Mouse (Mus musculus) telencephalon, adult 2 months (tissue): ENCODE data around the gene Krtap9-3.
A peak's percentile ranks its signal among the peaks of the same experiment; 100 is the strongest.

Experiments used
- DNase-seq: peaks from one replicate; pipeline ENCODE4 v3.0.0-alpha.2; 2011; ENCODE audit warnings: low read depth, low spot score

Krtap9-3 gene

DNA sequence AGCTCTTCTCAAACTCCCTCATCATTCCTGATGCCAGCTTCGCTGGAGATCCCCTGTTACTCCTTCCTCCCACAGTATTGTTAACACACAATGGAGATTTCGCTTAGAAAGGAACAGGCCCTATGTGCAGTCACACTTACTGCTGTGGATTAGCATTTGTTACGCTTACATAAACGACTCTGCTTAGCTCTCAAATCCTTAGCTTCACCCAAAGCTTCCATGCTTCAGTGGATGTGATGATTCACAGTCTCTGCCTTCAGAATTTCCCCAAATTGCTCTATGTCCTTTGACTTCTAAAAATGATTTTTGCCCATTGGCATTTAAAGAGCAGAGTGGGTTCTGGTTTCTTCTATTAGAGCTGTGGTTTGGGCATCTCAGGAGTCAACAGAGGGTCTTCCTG, 24.7 kb downstream of the Krtap9-3 start:
- peak; percentile 46 for DNase-seq

- DNase-seq, result no peak
Measured at GRCm38 (mm10) chr11:99566530-99566929, 31.4 kb downstream of the Krtap9-3 start, which contains the start of gene Krtap3-1. Krtap3-1 (minus strand) TSS chr11:99566630.

DNA sequence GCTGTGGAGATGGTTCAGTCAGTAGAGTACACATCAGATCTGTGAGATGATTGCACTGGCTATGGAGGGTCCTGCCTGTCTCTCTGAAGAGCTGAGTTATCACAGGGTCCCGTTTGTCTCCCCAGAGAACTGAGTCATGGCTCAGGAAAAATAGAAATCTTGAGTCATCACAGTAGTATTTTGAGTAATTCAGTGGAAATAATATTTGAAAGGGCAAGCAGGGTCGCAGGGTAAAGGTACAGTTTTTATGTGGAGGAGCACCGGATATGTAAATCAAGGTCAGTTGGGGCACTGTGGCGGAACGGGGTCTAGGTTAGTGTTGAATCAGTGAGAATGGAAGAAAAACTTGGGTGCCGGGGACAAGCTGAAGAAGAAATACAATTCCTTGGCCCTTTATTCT, 35.3 kb downstream of the Krtap9-3 start:
- DNase-seq, result no peak

GRCm38 (mm10) chr11:99559366-99559765, 38.5 kb downstream of the Krtap9-3 start, which contains the start of gene Gm11939:
Gm11939 (minus strand) TSS chr11:99559466.
- DNase-seq, result no peak

GRCm38 (mm10) chr11:99557976-99558745, 39.7 kb downstream of the Krtap9-3 start:
- DNase-seq, result peak; percentile 39

DNA sequence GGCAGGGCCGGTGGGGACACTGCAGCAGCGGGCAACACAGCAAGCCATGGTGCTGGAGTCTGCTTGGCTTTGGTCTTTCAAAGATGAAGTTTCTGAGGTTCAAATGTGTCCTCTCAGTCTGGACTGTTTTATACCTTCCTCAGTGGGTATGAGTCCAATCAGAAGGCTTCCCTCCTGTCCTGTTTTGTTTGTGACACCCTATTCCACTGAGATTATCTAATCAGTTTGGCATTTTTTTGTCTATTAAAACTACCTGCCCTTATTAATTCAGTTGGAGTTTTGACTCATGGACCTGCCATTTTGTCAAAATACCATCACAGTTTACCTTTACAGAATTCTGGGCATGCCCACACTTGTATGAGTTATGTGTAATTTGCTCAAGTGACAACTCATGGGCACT, 41.2 kb downstream of the Krtap9-3 start, which contains the start of gene Krtap3-2:
TSS of gene Krtap3-2 (minus strand) at position 101 of the 400 bp plus-strand sequence.
- no peak for DNase-seq

- no peak for DNase-seq
Measured at GRCm38 (mm10) chr11:99556195-99556594, 41.7 kb downstream of the Krtap9-3 start.

GRCm38 (mm10) chr11:99550765-99551164, 47.1 kb downstream of the Krtap9-3 start, which contains the start of gene Krtap3-3:
Krtap3-3 (minus strand) TSS chr11:99550865.
- no peak for DNase-seq

- DNase-seq, result no peak
Measured at GRCm38 (mm10) chr11:99547892-99548291, 50.0 kb downstream of the Krtap9-3 start.
